Mouse (Mus musculus) heart, postnatal 0 days (tissue): ENCODE measurements around the gene St6galnac3.

Experiments used
- CTCF ChIP-seq: IDR thresholded peaks from 2 replicates; pipeline ENCODE4 v1.5.1; 2016; ENCODE audit warnings: antibody characterized with exemption, control low read depth, low read depth
- EP300 ChIP-seq: IDR thresholded peaks from 2 replicates; pipeline ENCODE4 v1.6.1; 2016; ENCODE audit warnings: antibody characterized with exemption, low read depth

DNA sequence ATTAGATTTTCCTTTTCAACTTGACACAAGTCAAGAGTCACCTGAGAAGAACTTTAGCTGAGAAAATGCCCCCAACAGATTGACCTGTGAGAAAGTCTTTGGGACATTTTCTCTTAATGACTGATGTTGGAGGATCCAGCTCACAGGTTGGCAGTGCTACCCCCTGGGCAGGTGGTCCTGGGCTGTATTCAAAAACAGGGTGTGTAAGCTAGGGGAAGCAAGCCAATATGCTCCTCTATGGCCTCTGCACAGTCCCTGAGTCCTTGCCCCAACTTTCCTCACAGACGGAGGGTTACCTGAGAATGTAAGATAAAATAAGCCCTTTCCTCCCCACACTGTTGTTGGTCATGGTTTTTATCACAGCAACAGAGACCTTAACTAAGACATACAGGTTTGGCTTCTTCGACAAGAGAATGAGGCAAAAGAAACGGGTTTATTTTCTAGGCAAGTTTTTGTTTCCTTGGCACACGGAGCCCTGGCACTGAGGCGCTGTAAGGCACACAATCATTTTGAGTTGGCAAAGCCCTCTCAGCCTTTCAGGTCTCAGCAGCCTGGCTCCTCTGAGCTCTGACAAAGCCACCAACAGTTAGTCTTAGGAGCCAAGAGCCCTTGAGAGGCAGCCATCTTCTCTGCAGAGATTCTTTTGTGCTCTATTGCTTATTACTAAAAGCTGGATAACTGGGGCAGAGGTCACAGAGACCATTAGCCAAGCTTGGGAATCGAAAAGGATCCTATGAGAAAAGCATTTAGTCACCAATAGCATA, 292.7 kb downstream of the St6galnac3 start:
- no peak for TF ChIP-seq CTCF
- TF ChIP-seq EP300: no peak
